Mouse (Mus musculus) hindbrain, embryonic 15.5 days (tissue): ENCODE results near the gene Dync2li1. TPM values are rescaled to one million over a fixed set of nuclear protein-coding genes. Genes with fewer than 3 reads are reported as not detected.

Source experiments
- ATAC-seq: fragments of 200-750 bp; cut with Nextera tagmentation; 2 replicates; pipeline ENCODE4 v1.8.0; 2017; ENCODE audit warnings: low read depth, moderate number of reproducible peaks, moderate TSS enrichment; ENCODE audit not compliant: low FRiP score
- H3K27ac ChIP-seq: fragments of 300-500 bp; sonication (generic); replicated peaks from 2 replicates; pipeline ENCODE4 v1.5.1; 2015; ENCODE audit warnings: mild to moderate bottlenecking, inconsistent platforms
- H3K27me3 ChIP-seq: fragments of 300-500 bp; sonication (generic); 2 replicates; pipeline ENCODE4 v1.6.1; 2015; ENCODE audit warnings: control low read depth, inconsistent platforms
- H3K36me3 ChIP-seq: fragments of 300-500 bp; sonication (generic); 2 replicates; pipeline ENCODE4 v1.6.1; 2015; ENCODE audit warnings: control low read depth, inconsistent platforms
- H3K4me1 ChIP-seq: fragments of 300-500 bp; sonication (generic); replicated peaks from 2 replicates; pipeline ENCODE4 v1.6.1; 2015; ENCODE audit warnings: control low read depth, inconsistent platforms
- H3K4me2 ChIP-seq: fragments of 300-500 bp; sonication (generic); 2 replicates; pipeline ENCODE4 v1.6.1; 2015; ENCODE audit warnings: moderate library complexity, mild to moderate bottlenecking, inconsistent platforms
- H3K4me3 ChIP-seq: fragments of 300-500 bp; sonication (generic); 2 replicates; pipeline ENCODE4 v1.5.1; 2015; ENCODE audit warnings: mild to moderate bottlenecking, inconsistent platforms
- H3K9ac ChIP-seq: fragments of 300-500 bp; sonication (generic); 2 replicates; pipeline ENCODE4 v1.6.1; 2015; ENCODE audit warnings: inconsistent platforms
- H3K9me3 ChIP-seq: fragments of 300-500 bp; sonication (generic); 2 replicates; pipeline ENCODE4 v1.6.1; 2016; ENCODE audit warnings: control low read depth, inconsistent platforms
- WGBS: fragments of 180-500 bp; shearing (Covaris S2); methylation state at CpG from one replicate; pipeline ENCODE4 v1.1.7; 2015; 5-methylcytosine and 5-hydroxymethylcytosine counted together
- polyA plus RNA-seq: library from polyadenylated mRNA; unstranded; fragments of >200 nt; fragmentation: Nextera tagmentation; extraction: Ambion mirVana; gene quantifications from 2 replicates; pipeline ENCODE4 v1.2.1, GENCODE M21; 2015

Gene Dync2li1
- polyA plus RNA-seq, 1 experiment from 2014 or later, result 36.7 TPM

GRCm38 (mm10) chr17:84656205-84656604 is 29.9 kb downstream of the Dync2li1 start:
- peak; percentile 59; the same call in 1 of the 2 replicates for ATAC-seq
- H3K9ac ChIP-seq, result no peak overlapping the region

GRCm38 (mm10) chr17:84656653-84657421 is 30.5 kb downstream of the Dync2li1 start:
- peaks cover 4% of the 10 kb centered on the region; the same call in 1 of the 2 replicates for H3K36me3 ChIP-seq
- peaks cover 22% of the 10 kb centered on the region for H3K4me1 ChIP-seq
- no peaks in the 10 kb centered on the region for H3K9me3 ChIP-seq
- no peak overlapping the region for H3K9ac ChIP-seq
- peak overlapping the region; percentile 32 for H3K4me2 ChIP-seq
- H3K27me3 ChIP-seq, result no peaks in the 10 kb centered on the region
- ATAC-seq, result peak; percentile 80
- H3K4me3 ChIP-seq, result no peak overlapping the region
- 33% methylated on average over 19 of the region's 19 CpGs for WGBS
- peak overlapping the region; percentile 56 for H3K27ac ChIP-seq

More at GRCm38 (mm10) chr17:84656205-84656604, 29.9 kb downstream of the Dync2li1 start:
- Histone ChIP-seq H3K4me1 (peaks cover 22% of the 10 kb centered on the region), H3K27me3 (no peaks in the 10 kb centered on the region), H3K4me3 (no peak overlapping the region), H3K4me2 (no peak overlapping the region; the same call in 1 of the 2 replicates), H3K9me3 (no peaks in the 10 kb centered on the region), H3K36me3 (peaks cover 4% of the 10 kb centered on the region; the same call in 1 of the 2 replicates), H3K27ac (peak overlapping the region; percentile 56)
- WGBS, result 52% methylated on average over 5 of the region's 5 CpGs

DNA sequence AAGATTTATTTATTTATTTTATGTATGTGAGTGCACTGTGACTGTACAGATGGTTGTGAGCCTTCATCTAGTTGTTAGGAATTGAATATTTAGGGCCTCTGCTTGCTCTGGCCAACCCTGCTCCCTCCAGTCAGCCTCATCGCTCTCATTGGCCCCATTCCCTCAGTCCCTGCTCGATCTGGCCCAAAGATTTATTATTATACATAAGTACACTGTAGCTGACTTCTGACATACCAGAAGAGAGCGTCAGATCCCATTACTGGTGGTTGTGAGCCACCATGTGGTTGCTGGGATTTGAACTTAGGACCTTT is 31.1 kb downstream of the Dync2li1 start:
- peak; percentile 63; the same call in 1 of the 2 replicates for ATAC-seq
- peak overlapping the region; percentile 32; the same call in 1 of the 2 replicates for H3K4me2 ChIP-seq
- H3K9me3 ChIP-seq, result no peaks in the 10 kb centered on the region
- WGBS, result 56% methylated on average over 3 of the region's 3 CpGs
- no peak overlapping the region for H3K4me3 ChIP-seq
- no peak overlapping the region for H3K9ac ChIP-seq
- H3K4me1 ChIP-seq, result peaks cover 22% of the 10 kb centered on the region
- peak overlapping the region; percentile 56 for H3K27ac ChIP-seq
- H3K36me3 ChIP-seq, result peaks cover 4% of the 10 kb centered on the region; the same call in 1 of the 2 replicates
- H3K27me3 ChIP-seq, result no peaks in the 10 kb centered on the region

DNA sequence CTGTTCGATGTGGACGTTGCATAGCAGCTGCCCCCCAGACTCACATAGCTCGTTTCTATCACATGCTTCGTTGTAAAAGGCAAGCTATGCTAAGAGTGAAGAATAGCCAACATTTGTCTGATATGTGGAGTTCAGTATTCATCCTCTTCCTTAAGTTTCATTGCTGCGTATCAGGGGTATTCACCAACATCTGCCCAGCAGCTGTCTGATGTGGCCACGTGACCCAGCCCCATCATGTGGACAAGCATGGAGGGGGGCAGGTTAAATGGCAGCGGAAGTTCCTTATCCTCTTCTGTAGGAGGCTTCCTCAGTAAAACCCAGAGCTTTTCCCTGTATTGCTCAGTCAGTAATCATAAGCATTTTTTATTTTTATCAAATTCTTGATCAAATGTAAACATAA is 31.5 kb downstream of the Dync2li1 start:
- Histone ChIP-seq H3K4me1 (peaks cover 22% of the 10 kb centered on the region), H3K4me2 (no peak overlapping the region), H3K9ac (no peak overlapping the region), H3K9me3 (no peaks in the 10 kb centered on the region), H3K36me3 (peaks cover 4% of the 10 kb centered on the region; the same call in 1 of the 2 replicates), H3K27ac (peak overlapping the region; percentile 56), H3K27me3 (no peaks in the 10 kb centered on the region), H3K4me3 (no peak overlapping the region)
- 56% methylated on average over 7 of the region's 7 CpGs for WGBS
- ATAC-seq, result no peak

DNA sequence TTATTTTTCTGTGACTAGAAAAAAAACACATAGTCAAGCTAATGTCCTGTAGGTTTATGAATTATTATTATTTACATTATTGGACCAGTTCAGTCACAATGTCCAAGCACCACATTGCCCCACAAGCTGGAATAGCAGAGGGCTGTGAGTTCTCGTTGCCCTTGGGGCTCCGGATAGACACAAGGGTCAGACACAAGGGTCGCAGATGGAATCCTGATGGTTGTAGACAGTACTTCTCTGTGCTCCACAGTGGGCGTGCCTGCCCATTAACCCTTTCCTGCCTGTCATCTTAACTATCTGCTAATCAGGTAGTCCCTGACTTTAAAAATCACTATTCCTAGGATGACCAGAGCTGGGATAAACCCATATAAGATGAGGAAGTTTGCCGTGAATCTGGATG is 31.9 kb downstream of the Dync2li1 start:
- 37% methylated on average over 5 of the region's 5 CpGs for WGBS
- Histone ChIP-seq H3K36me3 (peaks cover 2% of the 10 kb centered on the region; the same call in 1 of the 2 replicates), H3K4me1 (peaks cover 22% of the 10 kb centered on the region), H3K9me3 (no peaks in the 10 kb centered on the region), H3K4me2 (no peak overlapping the region), H3K4me3 (no peak overlapping the region), H3K27ac (no peak overlapping the region), H3K9ac (no peak overlapping the region), H3K27me3 (no peaks in the 10 kb centered on the region)
- ATAC-seq, result no peak

GRCm38 (mm10) chr17:84658951-84659350 is 32.7 kb downstream of the Dync2li1 start:
- H3K4me3 ChIP-seq, result no peak overlapping the region
- no peaks in the 10 kb centered on the region for H3K27me3 ChIP-seq
- 69% methylated on average over 8 of the region's 8 CpGs for WGBS
- H3K9me3 ChIP-seq, result no peaks in the 10 kb centered on the region
- no peak overlapping the region for H3K9ac ChIP-seq
- no peak overlapping the region for H3K27ac ChIP-seq
- H3K4me2 ChIP-seq, result no peak overlapping the region
- peaks cover 22% of the 10 kb centered on the region for H3K4me1 ChIP-seq
- H3K36me3 ChIP-seq, result no peaks in the 10 kb centered on the region
- ATAC-seq, result no peak

- no peak for ATAC-seq
Observed at GRCm38 (mm10) chr17:84665053-84665452, 38.8 kb downstream of the Dync2li1 start.

GRCm38 (mm10) chr17:84665691-84666090 is 39.4 kb downstream of the Dync2li1 start:
- Histone ChIP-seq H3K4me1 (peaks cover 5% of the 10 kb centered on the region), H3K4me2 (no peak overlapping the region), H3K9me3 (no peaks in the 10 kb centered on the region), H3K9ac (no peak overlapping the region), H3K36me3 (no peaks in the 10 kb centered on the region), H3K27me3 (no peaks in the 10 kb centered on the region), H3K4me3 (no peak overlapping the region), H3K27ac (no peak overlapping the region)
- 38% methylated on average over 9 of the region's 9 CpGs for WGBS
- ATAC-seq, result no peak

More at GRCm38 (mm10) chr17:84665053-84665452, 38.8 kb downstream of the Dync2li1 start:
- H3K27me3 ChIP-seq, result no peaks in the 10 kb centered on the region
- 40% methylated on average over 10 of the region's 10 CpGs for WGBS
- no peak overlapping the region for H3K4me2 ChIP-seq
- H3K9ac ChIP-seq, result no peak overlapping the region
- peaks cover 5% of the 10 kb centered on the region for H3K4me1 ChIP-seq
- no peak overlapping the region for H3K4me3 ChIP-seq
- no peaks in the 10 kb centered on the region for H3K36me3 ChIP-seq
- H3K27ac ChIP-seq, result no peak overlapping the region
- no peaks in the 10 kb centered on the region for H3K9me3 ChIP-seq

GRCm38 (mm10) chr17:84667848-84668247 is 41.6 kb downstream of the Dync2li1 start:
- H3K9ac ChIP-seq, result no peak overlapping the region
- H3K36me3 ChIP-seq, result no peaks in the 10 kb centered on the region
- H3K9me3 ChIP-seq, result no peaks in the 10 kb centered on the region
- H3K27me3 ChIP-seq, result no peaks in the 10 kb centered on the region
- H3K4me2 ChIP-seq, result no peak overlapping the region
- no peak for ATAC-seq
- H3K4me3 ChIP-seq, result no peak overlapping the region
- 95% methylated on average over 3 of the region's 3 CpGs for WGBS
- peaks cover 5% of the 10 kb centered on the region for H3K4me1 ChIP-seq
- no peak overlapping the region for H3K27ac ChIP-seq

GRCm38 (mm10) chr17:84672376-84673369 is 46.4 kb downstream of the Dync2li1 start:
- 77% methylated on average over 16 of the region's 16 CpGs for WGBS
- Histone ChIP-seq H3K36me3 (no peaks in the 10 kb centered on the region), H3K9ac (no peak overlapping the region), H3K4me2 (no peak overlapping the region), H3K27ac (no peak overlapping the region), H3K9me3 (no peaks in the 10 kb centered on the region), H3K27me3 (peaks cover 6% of the 10 kb centered on the region; the same call in 1 of the 2 replicates), H3K4me1 (peaks cover 7% of the 10 kb centered on the region; the same call in 1 of the 2 replicates), H3K4me3 (no peak overlapping the region)
- ATAC-seq, result no peak

DNA sequence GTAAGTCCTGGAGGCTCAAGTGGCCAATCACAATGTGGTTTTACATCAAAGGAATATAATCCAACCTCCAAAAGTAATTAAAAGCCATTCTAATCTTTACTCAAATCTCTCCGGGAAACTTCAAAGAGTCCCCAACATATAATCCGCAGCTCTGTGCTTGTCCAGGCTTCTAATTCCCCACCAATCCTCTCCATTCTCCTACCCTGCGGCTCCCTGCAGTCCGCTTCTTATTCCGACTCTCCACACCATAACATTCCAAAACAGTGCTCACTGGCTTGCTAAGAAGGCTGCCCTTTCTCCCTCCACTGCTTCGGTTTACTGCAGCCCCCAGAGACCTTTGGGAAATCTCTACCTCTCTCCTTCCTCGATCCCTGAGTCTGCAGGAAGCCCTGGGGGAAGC is 47.8 kb downstream of the Dync2li1 start:
- WGBS, result 51% methylated on average over 7 of the region's 7 CpGs

More for the DNA sequence above, 47.8 kb downstream of the Dync2li1 start:
- no peaks in the 10 kb centered on the region for H3K36me3 ChIP-seq
- H3K27me3 ChIP-seq, result peaks cover 6% of the 10 kb centered on the region; the same call in 1 of the 2 replicates
- no peak for ATAC-seq
- H3K4me3 ChIP-seq, result no peak overlapping the region
- H3K4me2 ChIP-seq, result no peak overlapping the region
- peaks cover 7% of the 10 kb centered on the region; the same call in 1 of the 2 replicates for H3K4me1 ChIP-seq
- no peak overlapping the region for H3K9ac ChIP-seq
- no peak overlapping the region for H3K27ac ChIP-seq
- no peaks in the 10 kb centered on the region for H3K9me3 ChIP-seq
